Mouse (Mus musculus): ENCODE results near the gene Gh.

The Gh gene

GRCm38 (mm10) chr11:106307432-106307831, 5.8 kb upstream of the Gh start:
- DNase-seq, result no peak

- no peak for DNase-seq
These were observed 5.1 kb upstream of the Gh start for GRCm38 (mm10) chr11:106306758-106307157.

- no peak for DNase-seq
These were observed 4.4 kb upstream of the Gh start for GRCm38 (mm10) chr11:106306065-106306385.

GRCm38 (mm10) chr11:106305348-106306064, 3.8 kb upstream of the Gh start:
- DNase-seq, result no peak

GRCm38 (mm10) chr11:106302634-106303033, 969 bp upstream of the Gh start:
- DNase-seq, result peak; percentile 79

GRCm38 (mm10) chr11:106291861-106292260, 9.8 kb downstream of the Gh start:
- DNase-seq, result peak; percentile 45

- DNase-seq, result no peak
These were observed 11.3 kb downstream of the Gh start for GRCm38 (mm10) chr11:106290376-106290775.

GRCm38 (mm10) chr11:106289369-106289768, 12.3 kb downstream of the Gh start:
- peak; percentile 70 for DNase-seq

- DNase-seq, result no peak
These were observed 14.7 kb downstream of the Gh start for GRCm38 (mm10) chr11:106286987-106287386.

- no peak for DNase-seq
These were observed 15.5 kb downstream of the Gh start for GRCm38 (mm10) chr11:106286206-106286605.

- no peak for DNase-seq
These were observed 17.5 kb downstream of the Gh start for GRCm38 (mm10) chr11:106284126-106284525.

GRCm38 (mm10) chr11:106283371-106283770, 18.3 kb downstream of the Gh start:
- no peak for DNase-seq

- DNase-seq, result no peak
These were observed 19.2 kb downstream of the Gh start for GRCm38 (mm10) chr11:106282452-106282851.

- peak; percentile 98 for DNase-seq
These were observed 25.2 kb downstream of the Gh start, which contains the start of gene Tcam1 for GRCm38 (mm10) chr11:106276454-106276853. Tcam1 (plus strand) TSS chr11:106276672.

GRCm38 (mm10) chr11:106274971-106275411, 26.7 kb downstream of the Gh start:
- peak; percentile 74 for DNase-seq

- DNase-seq, result no peak
These were observed 27.3 kb downstream of the Gh start for GRCm38 (mm10) chr11:106274374-106274773.

GRCm38 (mm10) chr11:106273811-106274210, 27.9 kb downstream of the Gh start:
- DNase-seq, result no peak

GRCm38 (mm10) chr11:106273311-106273684, 28.4 kb downstream of the Gh start:
- no peak for DNase-seq

GRCm38 (mm10) chr11:106272644-106273310, 28.9 kb downstream of the Gh start, which contains the start of gene Smarcd2:
Smarcd2 (minus strand) TSS chr11:106272972.
- DNase-seq, result peak; percentile 99

GRCm38 (mm10) chr11:106271794-106272643, 29.6 kb downstream of the Gh start:
- peak; percentile 46 for DNase-seq

- DNase-seq, result no peak
These were observed 30.4 kb downstream of the Gh start for GRCm38 (mm10) chr11:106271131-106271793.

GRCm38 (mm10) chr11:106269060-106269431, 32.6 kb downstream of the Gh start:
- DNase-seq, result peak; percentile 30
